Comparison of ENCODE assay signal across 8 mouse cellular contexts in the genomic region with DNA sequence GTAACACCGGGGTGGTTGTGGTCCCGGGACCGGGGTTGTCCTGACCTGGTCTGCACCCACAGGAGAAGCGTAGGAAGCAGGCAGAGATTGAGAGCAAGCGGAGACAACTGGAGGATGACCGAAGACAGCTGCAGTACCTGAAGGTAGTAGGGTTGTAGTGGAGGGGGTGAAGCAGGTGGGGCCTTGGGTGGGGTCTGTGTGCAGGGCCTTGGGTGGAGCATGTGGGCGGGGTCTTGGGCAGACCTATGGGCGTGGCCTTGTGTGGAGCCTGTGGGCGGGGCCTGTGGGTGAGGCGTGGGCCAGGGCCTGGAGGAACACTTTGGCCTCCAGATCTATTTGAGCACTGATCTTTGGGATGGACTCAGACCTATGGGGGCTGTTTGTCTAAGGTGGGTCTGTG. TPM values are rescaled to one million over a fixed set of nuclear protein-coding genes. Genes with fewer than 3 reads are reported as not detected.
A peak's percentile ranks its signal among the peaks of the same experiment; 100 is the strongest.
DNase-seq lines count a peak whose midpoint lies in the region; ATAC-seq and TF ChIP-seq lines count a peak whose summit lies in the region.

No protein-coding gene starts in this region.

- no peak for ATAC-seq in embryonic facial prominence, embryonic 12.5 days (ENCODE audit: insufficient number of reproducible peaks, insufficient read depth, low FRiP score, low TSS enrichment)
- ATAC-seq in heart, embryonic 15.5 days (replicated peaks; ENCODE audit: insufficient number of reproducible peaks, insufficient read depth, low FRiP score, low read depth): no peak
- no peak for ATAC-seq in liver, postnatal 0 days

- TF ChIP-seq EP300 in liver, postnatal 0 days (IDR thresholded peaks at IDR 0.05; ENCODE audit: low read depth): no peak

- H3K27ac ChIP-seq in layer of hippocampus, adult 2 months: peak overlapping the region; percentile 97
- H3K27ac ChIP-seq in embryonic facial prominence, embryonic 12.5 days: peak overlapping the region; percentile 47; the same call in 1 of the 2 replicates
- H3K27ac ChIP-seq in heart, embryonic 15.5 days: peak overlapping the region; percentile 74
- H3K27ac ChIP-seq in liver, postnatal 0 days (ENCODE audit: low read depth): no peak overlapping the region

- DNase-seq in layer of hippocampus, adult 2 months (ENCODE audit: low spot score in 2 of 2): no peak
- no peak for DNase-seq in layer of hippocampus, postnatal 14 days (ENCODE audit: low spot score in 2 of 2)
- DNase-seq in liver, postnatal 0 days: peak; percentile 56
- no peak for DNase-seq in right cerebral cortex, postnatal 10 days (ENCODE audit: low spot score in 2 of 2)
- DNase-seq in frontal cortex, postnatal 10 days (ENCODE audit: low spot score in 2 of 2): no peak
- DNase-seq in cerebellum, postnatal 14 days: no peak

- WGBS in embryonic facial prominence, embryonic 12.5 days: 82% methylated on average over 10 of the region's 10 CpGs
- 76% methylated on average over 10 of the region's 10 CpGs for WGBS in heart, embryonic 15.5 days
- 70% methylated on average over 10 of the region's 10 CpGs for WGBS in liver, postnatal 0 days (ENCODE audit: insufficient replicate concordance)

- H3K4me2 ChIP-seq in embryonic facial prominence, embryonic 12.5 days (replicated peaks): no peak overlapping the region
- H3K4me2 ChIP-seq in heart, embryonic 15.5 days: peak overlapping the region; percentile 34
- no peak overlapping the region for H3K4me2 ChIP-seq in liver, postnatal 0 days (ENCODE audit: low read depth, low read length)

- no peak overlapping the region for H3K9ac ChIP-seq in embryonic facial prominence, embryonic 12.5 days
- H3K9ac ChIP-seq in heart, embryonic 15.5 days: 0 out of 2 replicates have a peak overlapping the region, but pooled peaks have one; percentile 9
- no peak overlapping the region for H3K9ac ChIP-seq in liver, postnatal 0 days (replicated peaks)

- peaks cover 34% of the 10 kb centered on the region for H3K4me1 ChIP-seq in embryonic facial prominence, embryonic 12.5 days
- H3K4me1 ChIP-seq in heart, embryonic 15.5 days (replicated peaks): peaks cover 34% of the 10 kb centered on the region
- peaks cover 24% of the 10 kb centered on the region for H3K4me1 ChIP-seq in liver, postnatal 0 days (ENCODE audit: insufficient read depth)

- TF ChIP-seq CTCF in layer of hippocampus, adult 2 months (conservative IDR thresholded peaks at IDR 0.05): no peak
- no peak for TF ChIP-seq CTCF in liver, postnatal 0 days (IDR thresholded peaks at IDR 0.05; ENCODE audit: low read depth)

- no peaks in the 10 kb centered on the region for H3K9me3 ChIP-seq in embryonic facial prominence, embryonic 12.5 days
- H3K9me3 ChIP-seq in heart, embryonic 15.5 days (replicated peaks): no peaks in the 10 kb centered on the region
- no peaks in the 10 kb centered on the region for H3K9me3 ChIP-seq in liver, postnatal 0 days (ENCODE audit: low read length)

- H3K27me3 ChIP-seq in embryonic facial prominence, embryonic 12.5 days: no peaks in the 10 kb centered on the region
- H3K27me3 ChIP-seq in heart, embryonic 15.5 days: no peaks in the 10 kb centered on the region
- no peaks in the 10 kb centered on the region for H3K27me3 ChIP-seq in liver, postnatal 0 days (ENCODE audit: insufficient read depth, low read length)

- peaks cover 39% of the 10 kb centered on the region for H3K36me3 ChIP-seq in embryonic facial prominence, embryonic 12.5 days
- peaks cover 8% of the 10 kb centered on the region; the same call in 1 of the 2 replicates for H3K36me3 ChIP-seq in heart, embryonic 15.5 days
- H3K36me3 ChIP-seq in liver, postnatal 0 days (replicated peaks; ENCODE audit: insufficient read depth, low read length): no peaks in the 10 kb centered on the region

- H3K4me3 ChIP-seq in layer of hippocampus, adult 2 months: no peak overlapping the region; the same call in 1 of the 2 replicates
- H3K4me3 ChIP-seq in embryonic facial prominence, embryonic 12.5 days: no peak overlapping the region
- H3K4me3 ChIP-seq in heart, embryonic 15.5 days: peak overlapping the region; percentile 17; the same call in 1 of the 2 replicates
- no peak overlapping the region for H3K4me3 ChIP-seq in liver, postnatal 0 days (ENCODE audit: low read depth, low read length)

RNA-seq across cellular contexts. Expression of a gene that starts 13.6 kb away (rescaled TPM):
- 100 to 1,000 TPM; 275 to 277 TPM for total RNA-seq in layer of hippocampus, adult 2 months (2021)
- total RNA-seq in layer of hippocampus, postnatal 14 days (2021): 100 to 1,000 TPM; 356 to 379 TPM
- 132 and 142 TPM in 2 replicates for polyA plus RNA-seq in embryonic facial prominence, embryonic 12.5 days (2016; fragmentation: Nextera tagmentation; extraction: Ambion mirVana)
- 57.8 and 73.1 TPM in 2 replicates for polyA plus RNA-seq in heart, embryonic 15.5 days (2015; fragmentation: Nextera tagmentation; extraction: Ambion mirVana)
- 7.9 and 9.2 TPM in 2 replicates for polyA plus RNA-seq in liver, postnatal 0 days (2015; fragmentation: Nextera tagmentation; extraction: Ambion mirVana)

RNA-seq across cellular contexts. Expression of a gene that starts 13.8 kb away (rescaled TPM):
- total RNA-seq in layer of hippocampus, adult 2 months (2021): 1 to 10 TPM in 1 of 2 experiments, under 1 TPM in 1; 0.54 to 1.1 TPM
- under 1 TPM; 0.26 to 0.53 TPM for total RNA-seq in layer of hippocampus, postnatal 14 days (2021)
- 2.0 and 3.1 TPM in 2 replicates for polyA plus RNA-seq in embryonic facial prominence, embryonic 12.5 days (2016; fragmentation: Nextera tagmentation; extraction: Ambion mirVana)
- polyA plus RNA-seq in heart, embryonic 15.5 days (2015; fragmentation: Nextera tagmentation; extraction: Ambion mirVana): 0.81 and 1.3 TPM in 2 replicates
- polyA plus RNA-seq in liver, postnatal 0 days (2015; fragmentation: Nextera tagmentation; extraction: Ambion mirVana): 1.00 and 1.3 TPM in 2 replicates

RNA-seq across cellular contexts. Expression of a gene that starts 16.2 kb away (rescaled TPM):
- total RNA-seq in layer of hippocampus, adult 2 months (2021): under 1 TPM; 0.26 to 0.37 TPM
- total RNA-seq in layer of hippocampus, postnatal 14 days (2021): under 1 TPM in 1 of 2 experiments, not detected in 1; 0.16 TPM
- polyA plus RNA-seq in embryonic facial prominence, embryonic 12.5 days (2016; fragmentation: Nextera tagmentation; extraction: Ambion mirVana): 0.06 TPM in 1 of 2 replicates, not detected in the other
- 0.49 and 5.1 TPM in 2 replicates for polyA plus RNA-seq in heart, embryonic 15.5 days (2015; fragmentation: Nextera tagmentation; extraction: Ambion mirVana)
- 5.0 and 7.2 TPM in 2 replicates for polyA plus RNA-seq in liver, postnatal 0 days (2015; fragmentation: Nextera tagmentation; extraction: Ambion mirVana)

RNA-seq across cellular contexts. Expression of a gene that starts 29.9 kb away (rescaled TPM):
- 1 to 10 TPM; 2.5 to 2.7 TPM for total RNA-seq in layer of hippocampus, adult 2 months (2021)
- 1 to 10 TPM; 1.2 to 2.4 TPM for total RNA-seq in layer of hippocampus, postnatal 14 days (2021)
- 3.5 and 3.7 TPM in 2 replicates for polyA plus RNA-seq in embryonic facial prominence, embryonic 12.5 days (2016; fragmentation: Nextera tagmentation; extraction: Ambion mirVana)
- polyA plus RNA-seq in heart, embryonic 15.5 days (2015; fragmentation: Nextera tagmentation; extraction: Ambion mirVana): 29.0 and 30.9 TPM in 2 replicates
- 0.36 and 0.63 TPM in 2 replicates for polyA plus RNA-seq in liver, postnatal 0 days (2015; fragmentation: Nextera tagmentation; extraction: Ambion mirVana)

RNA-seq across cellular contexts. Expression of a gene that starts 40.2 kb away (rescaled TPM):
- total RNA-seq in layer of hippocampus, adult 2 months (2021): 10 to 100 TPM; 85.0 to 88.3 TPM
- total RNA-seq in layer of hippocampus, postnatal 14 days (2021): 10 to 100 TPM; 86.1 to 90.5 TPM
- 109 and 111 TPM in 2 replicates for polyA plus RNA-seq in embryonic facial prominence, embryonic 12.5 days (2016; fragmentation: Nextera tagmentation; extraction: Ambion mirVana)
- 54.0 and 65.5 TPM in 2 replicates for polyA plus RNA-seq in heart, embryonic 15.5 days (2015; fragmentation: Nextera tagmentation; extraction: Ambion mirVana)
- polyA plus RNA-seq in liver, postnatal 0 days (2015; fragmentation: Nextera tagmentation; extraction: Ambion mirVana): 28.2 and 34.1 TPM in 2 replicates
